Mouse (Mus musculus) heart, adult 2 months (tissue): ENCODE results near the gene Cldn5. TPM values are rescaled to one million over a fixed set of nuclear protein-coding genes. Genes with fewer than 3 reads are reported as not detected.

Source experiments
- DNase-seq, 2 experiments: peaks; one replicate each; pipeline ENCODE4 v3.0.0; 2021
- H3K27ac ChIP-seq: fragments of 200-600 bp; 2 replicates; pipeline ENCODE4 v1.8.1; 2022
- H3K27me3 ChIP-seq: fragments of 200-500 bp; 2 replicates; pipeline ENCODE4 v1.6.1; 2012; ENCODE audit warnings: mild to moderate bottlenecking, low read length, inconsistent platforms, mixed read lengths; ENCODE audit not compliant: control insufficient read depth, insufficient read depth
- H3K36me3 ChIP-seq: fragments of 200-500 bp; 2 replicates; pipeline ENCODE4 v1.6.1; 2012; ENCODE audit warnings: low read length, inconsistent platforms; ENCODE audit not compliant: control insufficient read depth, insufficient read depth
- H3K4me1 ChIP-seq: fragments of 200-500 bp; 2 replicates; pipeline ENCODE4 v1.6.1; 2011; ENCODE audit warnings: low read length; ENCODE audit not compliant: control insufficient read depth, insufficient read depth
- H3K4me3 ChIP-seq: fragments of 200-600 bp; 2 replicates; pipeline ENCODE4 v1.8.1; 2022
- H3K79me2 ChIP-seq: fragments of 200-500 bp; replicated peaks from 2 replicates; pipeline ENCODE4 v1.6.1; 2012; ENCODE audit warnings: mild to moderate bottlenecking, inconsistent platforms, low read length, moderate library complexity, mixed read lengths; ENCODE audit not compliant: control insufficient read depth, insufficient read depth
- H3K9ac ChIP-seq: fragments of 200-500 bp; 2 replicates; pipeline ENCODE4 v1.6.1; 2012; ENCODE audit warnings: low read depth, mild to moderate bottlenecking, control low read depth, inconsistent platforms, low read length, mixed read lengths
- CTCF ChIP-seq: fragments of 200-600 bp; IDR thresholded peaks from 2 replicates; pipeline ENCODE4 v1.8.1; 2022; ENCODE audit warnings: antibody characterized with exemption, mild to moderate bottlenecking, moderate library complexity
- EP300 ChIP-seq: fragments of 200-500 bp; IDR thresholded peaks from 2 replicates; pipeline ENCODE4 v1.6.1; 2011; ENCODE audit warnings: low read depth, low read length, control low read depth; ENCODE audit not compliant: insufficient read depth
- POLR2A ChIP-seq: fragments of 200-500 bp; IDR thresholded peaks from 2 replicates; pipeline ENCODE4 v1.6.1; 2011; ENCODE audit warnings: mild to moderate bottlenecking, low read depth, low read length, control low read depth; ENCODE audit not compliant: insufficient read depth
- WGBS: fragments of 180-500 bp; shearing (Covaris S2); methylation state at CpG from one replicate; pipeline ENCODE4 v1.1.7; 2018; 5-methylcytosine and 5-hydroxymethylcytosine counted together
- intact Hi-C: fragments of 180-260 bp; cut with DNase I; formaldehyde crosslinking; loops from one replicate; pipeline ENCODE4 v1.15.1; 2025
- polyA plus RNA-seq: library from polyadenylated mRNA; depleted of rRNA; stranded (reverse); fragments of >200 nt; gene quantifications from 2 replicates; pipeline ENCODE4 v1.2.3, GENCODE M21; 2012
- total RNA-seq, 2 experiments: library from RNA; stranded (reverse); gene quantifications; 2 replicates each; pipeline ENCODE4 v1.2.3; 2021

Gene Cldn5
- total and polyA plus RNA-seq, 3 experiments = 14.7 to 27.6 (median 19.5) TPM

GRCm38 (mm10) chr16:18738303-18738702 lies 38.3 kb upstream of the Cldn5 start:
- no peak for DNase-seq
- Histone ChIP-seq H3K36me3 (no peaks in the 10 kb centered on the region), H3K9ac (no peak overlapping the region), H3K79me2 (no peaks in the 10 kb centered on the region), H3K4me1 (peaks cover 9% of the 10 kb centered on the region), H3K27ac (peak overlapping the region; percentile 9), H3K27me3 (no peaks in the 10 kb centered on the region), H3K4me3 (no peak overlapping the region)
- TF ChIP-seq EP300 (no peak), POLR2A (no peak), CTCF (no peak)
- intact Hi-C loops = no loop called here

- TF ChIP-seq EP300 (peak; percentile 78; the same call in 1 of the 2 replicates), POLR2A (peak; percentile 40; the same call in 1 of the 2 replicates), CTCF (no peak)
- intact Hi-C loops = loop anchor here (1.0 to 2.0 kb wide), 3 partner anchors 14 to 41 kb away; partner anchors contain the start of gene Cldn5
- peak overlapping the region; percentile 67 for H3K27ac ChIP-seq
- no peaks in the 10 kb centered on the region for H3K27me3 ChIP-seq
- DNase-seq = peak; percentile 67 to 72
- no peak overlapping the region for H3K9ac ChIP-seq
- H3K79me2 ChIP-seq = no peaks in the 10 kb centered on the region
- peaks cover 16% of the 10 kb centered on the region for H3K4me1 ChIP-seq
- no peaks in the 10 kb centered on the region for H3K36me3 ChIP-seq
- WGBS = 55% methylated on average over 20 of the region's 20 CpGs
- H3K4me3 ChIP-seq = no peak overlapping the region
Measured at GRCm38 (mm10) chr16:18746268-18747122, 30.2 kb upstream of the Cldn5 start.

GRCm38 (mm10) chr16:18751101-18751500 lies 25.5 kb upstream of the Cldn5 start:
- H3K27me3 ChIP-seq = no peaks in the 10 kb centered on the region
- peaks cover 6% of the 10 kb centered on the region; the same call in 1 of the 2 replicates for H3K4me1 ChIP-seq
- DNase-seq = peak in 1 of 2 experiments; percentile 23
- H3K79me2 ChIP-seq = no peaks in the 10 kb centered on the region
- H3K4me3 ChIP-seq = no peak overlapping the region
- H3K9ac ChIP-seq = no peak overlapping the region
- H3K27ac ChIP-seq = no peak overlapping the region; the same call in 1 of the 2 replicates
- intact Hi-C loops = no loop called here
- 47% methylated on average over 11 of the region's 11 CpGs for WGBS
- no peaks in the 10 kb centered on the region for H3K36me3 ChIP-seq
- TF ChIP-seq CTCF = no peak
- no peak for TF ChIP-seq EP300
- no peak for TF ChIP-seq POLR2A

DNA sequence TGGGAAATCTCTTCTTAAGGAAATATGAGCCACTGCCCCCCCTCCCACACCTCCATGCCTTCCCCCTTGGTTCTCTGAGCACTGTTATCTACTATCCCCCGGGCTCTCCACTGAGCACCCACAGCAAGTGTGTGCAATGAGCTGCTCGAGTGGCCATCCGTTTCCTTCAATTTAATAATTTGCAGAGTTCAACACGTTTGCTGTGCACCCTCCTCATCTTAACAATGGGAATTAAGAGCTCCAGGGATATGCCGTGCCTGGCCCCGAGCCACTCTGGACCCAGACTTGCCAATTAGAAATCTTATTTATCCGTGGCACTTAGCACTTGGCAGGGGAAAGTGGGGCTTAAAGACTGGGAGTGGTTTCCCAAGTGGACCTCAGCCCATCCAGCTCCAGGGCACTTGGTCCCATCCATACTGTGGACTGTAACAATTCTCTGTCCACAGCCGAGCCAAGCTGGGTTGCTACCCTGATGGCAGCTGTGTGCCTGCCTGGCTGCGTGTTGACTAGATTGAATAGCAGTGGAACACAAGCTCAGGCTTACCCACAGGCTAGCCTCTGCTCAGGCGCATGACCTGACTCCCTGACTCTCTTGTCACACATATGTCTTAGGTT lies 24.7 kb upstream of the Cldn5 start:
- Histone ChIP-seq H3K4me3 (no peak overlapping the region), H3K27me3 (no peaks in the 10 kb centered on the region), H3K4me1 (peaks cover 4% of the 10 kb centered on the region; the same call in 1 of the 2 replicates), H3K36me3 (no peaks in the 10 kb centered on the region), H3K9ac (no peak overlapping the region), H3K79me2 (no peaks in the 10 kb centered on the region), H3K27ac (no peak overlapping the region)
- TF ChIP-seq EP300 (no peak), POLR2A (no peak), CTCF (no peak)
- intact Hi-C loops = no loop called here
- WGBS = 45% methylated on average over 10 of the region's 10 CpGs
- DNase-seq = no peak

DNA sequence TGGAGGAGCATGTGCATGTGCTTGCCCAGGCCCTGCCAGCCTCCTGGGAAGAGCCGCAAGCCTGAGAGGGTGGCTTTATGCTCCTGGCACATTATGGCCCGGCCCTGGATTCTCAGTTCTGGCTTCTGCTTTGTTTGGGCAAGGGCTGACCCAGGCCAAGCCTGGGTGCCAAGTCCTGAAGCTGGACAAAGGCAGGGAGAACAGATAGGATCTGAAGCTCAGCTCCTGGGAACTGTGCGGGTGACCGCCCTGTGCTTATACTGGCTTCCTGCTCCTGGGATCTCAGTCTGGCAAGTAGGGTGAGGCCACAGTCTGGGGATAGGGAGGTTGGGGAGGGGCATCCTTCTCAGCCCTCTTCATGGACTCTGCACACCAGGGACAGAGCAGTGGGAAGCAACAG lies 14.9 kb upstream of the Cldn5 start:
- 56% methylated on average over 4 of the region's 4 CpGs for WGBS
- peak overlapping the region; percentile 12; the same call in 1 of the 2 replicates for H3K27ac ChIP-seq
- H3K79me2 ChIP-seq = no peaks in the 10 kb centered on the region
- intact Hi-C loops = no loop called here
- no peaks in the 10 kb centered on the region for H3K36me3 ChIP-seq
- no peak for TF ChIP-seq POLR2A
- TF ChIP-seq CTCF = no peak
- no peak for TF ChIP-seq EP300
- H3K4me3 ChIP-seq = no peak overlapping the region
- H3K27me3 ChIP-seq = no peaks in the 10 kb centered on the region
- DNase-seq = peak in 1 of 2 experiments; percentile 26
- H3K4me1 ChIP-seq = peaks cover 3% of the 10 kb centered on the region; the same call in 1 of the 2 replicates
- H3K9ac ChIP-seq = no peak overlapping the region
